Mouse (Mus musculus): ENCODE results near the gene Rad9a. TPM values are rescaled to one million over a fixed set of nuclear protein-coding genes. Genes with fewer than 3 reads are reported as not detected.
A peak's percentile ranks its signal among the peaks of the same experiment; 100 is the strongest.

The Rad9a gene
- total and polyA plus RNA-seq, 3 experiments = 21.3 to 37.9 TPM; not detected in 1

DNA sequence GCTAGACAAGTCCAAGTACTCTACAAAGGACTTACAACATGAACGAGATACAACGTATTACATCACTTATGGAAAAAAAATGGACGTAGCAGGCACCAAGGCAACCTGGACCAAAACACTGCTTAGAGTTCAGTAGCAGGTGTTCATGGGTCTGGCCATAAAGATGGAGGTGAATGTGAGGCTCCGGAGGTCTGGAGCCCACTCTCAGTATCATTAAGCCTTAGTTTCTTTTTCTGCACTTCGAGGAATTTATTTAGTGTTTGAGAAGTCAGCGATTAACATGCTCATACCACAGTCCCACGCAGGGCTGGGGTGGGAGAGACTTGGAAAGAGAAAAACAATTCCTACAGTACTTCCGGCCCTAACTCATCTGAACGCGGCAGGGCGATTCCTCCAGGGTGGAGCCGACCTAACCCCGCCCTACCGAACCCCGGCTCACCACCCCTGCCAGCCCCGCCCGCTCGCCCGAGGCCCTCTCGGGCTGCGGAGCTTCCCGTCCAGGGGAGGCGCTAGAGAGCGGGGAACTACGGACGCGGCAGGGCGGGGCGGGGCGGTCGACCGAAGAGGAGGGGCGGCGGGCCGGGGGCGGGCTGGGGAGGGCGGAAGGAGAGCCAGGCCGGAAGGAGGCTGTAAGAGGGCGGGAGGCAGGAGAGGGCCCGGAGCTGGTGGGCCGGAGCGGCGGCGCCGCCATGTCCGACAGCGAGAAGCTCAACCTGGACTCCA, 9.8 kb downstream of the Rad9a start, which contains the start of gene Ppp1ca (continued):
- 0 out of 2 replicates have a peak, but pooled peaks have one; percentile 57 for TF ChIP-seq MYC (IDR thresholded peaks at IDR 0.05; ENCODE audit: low read depth, low read length)
- TF ChIP-seq SMC3 (IDR thresholded peaks at IDR 0.05; ENCODE audit: low read depth, low read length) = 0 out of 2 replicates have a peak, but pooled peaks have one; percentile 29
- no peak for TF ChIP-seq MAFK (IDR thresholded peaks at IDR 0.05; ENCODE audit: borderline replicate concordance, low read depth, low read length)
- no peak for TF ChIP-seq USF1 (IDR thresholded peaks at IDR 0.05; ENCODE audit: low read depth, low read length)
- TF ChIP-seq CTCF (IDR thresholded peaks at IDR 0.05 in 2 of 3, conservative IDR thresholded peaks at IDR 0.05 in 1 of 3; ENCODE audit: control insufficient read depth in 1 of 3, insufficient read depth in 1 of 3, low read depth in 2 of 3, low read length in 3 of 3, poor library complexity in 1 of 3, severe bottlenecking in 1 of 3) = peak in 2 of 3 experiments; percentile 74 to 86; a peak in 5 of 6 replicates
- TF ChIP-seq POLR2A (IDR thresholded peaks at IDR 0.05; ENCODE audit: control insufficient read depth in 1 of 2, insufficient read depth in 1 of 2, low read depth in 1 of 2, low read length in 2 of 2, poor library complexity in 1 of 2) = peak; percentile 60 to 90
- no peak for TF ChIP-seq ZKSCAN1 (IDR thresholded peaks at IDR 0.05; ENCODE audit: low read depth, low read length)
- TF ChIP-seq ETS1 (IDR thresholded peaks at IDR 0.05; ENCODE audit: low read depth, low read length) = peak; percentile 40; the same call in 1 of the 2 replicates
- TF ChIP-seq CHD1 (IDR thresholded peaks at IDR 0.05; ENCODE audit: low read depth, low read length) = no peak
- TF ChIP-seq E2F4 (IDR thresholded peaks at IDR 0.05; ENCODE audit: borderline replicate concordance, low read depth, low read length) = no peak
- peak; percentile 80 for TF ChIP-seq POLR2AphosphoS2 (IDR thresholded peaks at IDR 0.05; ENCODE audit: low read length)
- no peak for TF ChIP-seq TAL1 (IDR thresholded peaks at IDR 0.05; ENCODE audit: low read length)
- peak; percentile 27; the same call in 1 of the 2 replicates for TF ChIP-seq BHLHE40 (IDR thresholded peaks at IDR 0.05; ENCODE audit: borderline replicate concordance, low read depth, low read length)
- TF ChIP-seq NRF1 (IDR thresholded peaks at IDR 0.05; ENCODE audit: insufficient read depth, low read depth, low read length, poor library complexity, severe bottlenecking) = 0 out of 2 replicates have a peak, but pooled peaks have one; percentile 24

DNA sequence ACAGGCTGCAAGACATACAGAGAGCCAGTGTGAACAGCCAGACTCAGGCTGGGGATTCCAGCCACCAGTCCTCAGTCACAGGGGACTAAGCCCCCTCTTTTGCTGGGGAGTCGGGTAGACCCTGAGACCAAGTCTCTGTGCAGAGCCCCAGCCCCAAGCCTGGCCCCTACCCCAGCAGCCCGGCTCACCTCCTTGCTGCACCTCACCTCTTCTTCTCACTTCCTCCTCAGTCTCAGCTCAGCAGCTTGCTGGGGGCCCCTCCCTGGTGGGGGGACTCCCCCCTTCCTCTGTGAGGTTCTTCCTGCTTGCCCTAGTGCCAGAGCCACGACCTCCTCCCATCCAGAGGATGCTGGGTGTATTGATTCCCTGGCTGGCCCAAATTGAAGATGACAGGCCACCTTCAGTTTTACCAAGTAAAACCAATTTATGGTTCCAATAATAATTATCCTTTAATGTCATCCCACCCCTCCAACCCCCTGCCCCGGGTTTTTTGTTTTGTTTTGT, 10.6 kb downstream of the Rad9a start, which contains the start of gene Tbc1d10c:
Gene Tbc1d10c (minus strand): TSS at position 454 of the 504 bp plus-strand sequence.
- Histone ChIP-seq H3K9ac (ENCODE audit: control insufficient read depth, low read depth, low read length, poor library complexity, severe bottlenecking) (peak within 1 kb of the TSS; percentile 99), H3K27me3 (ENCODE audit: control insufficient read depth in 1 of 2, insufficient read depth in 2 of 2, low read length in 2 of 2) (no peaks in the 10 kb centered on the region), H3K79me2 (ENCODE audit: control insufficient read depth, insufficient read depth, low read length, poor library complexity) (peaks cover 28% of the 10 kb centered on the region), H3K4me3 (ENCODE audit: control insufficient read depth in 1 of 2, insufficient read depth in 1 of 2, low read depth in 2 of 2, low read length in 2 of 2) (peak within 1 kb of the TSS; percentile 85 to 88), H3K4me1 (ENCODE audit: control insufficient read depth in 1 of 2, insufficient read depth in 2 of 2, low read length in 2 of 2) (peaks cover 6 to 20% of the 10 kb centered on the region in 2 experiments), H3K27ac (ENCODE audit: control insufficient read depth, low read depth, low read length) (peak within 1 kb of the TSS; percentile 98), H3K9me3 (replicated peaks; ENCODE audit: insufficient read depth, low read length) (no peaks in the 10 kb centered on the region), H3K36me3 (ENCODE audit: control insufficient read depth in 1 of 2, insufficient read depth in 2 of 2, low read length in 2 of 2) (peaks cover 6 to 17% of the 10 kb centered on the region in 2 experiments; a peak in 3 of 4 replicates)
- DNase-seq (ENCODE audit: low read depth, low spot score) = peak; percentile 83
- TF ChIP-seq NELFE (IDR thresholded peaks at IDR 0.05; ENCODE audit: low read depth, low read length) (peak; percentile 21; the same call in 1 of the 2 replicates), POLR2AphosphoS5 (IDR thresholded peaks at IDR 0.05; ENCODE audit: borderline replicate concordance, low read depth, low read length) (no peak), MYB (IDR thresholded peaks at IDR 0.05; ENCODE audit: low read depth, low read length) (no peak), ZMIZ1 (IDR thresholded peaks at IDR 0.05; ENCODE audit: low read depth, low read length) (no peak), GABPA (IDR thresholded peaks at IDR 0.05; ENCODE audit: low read depth, low read length) (no peak), RAD21 (IDR thresholded peaks at IDR 0.05; ENCODE audit: low read depth, low read length) (no peak), KAT2A (conservative IDR thresholded peaks at IDR 0.05; ENCODE audit: low read depth, low read length) (no peak), MXI1 (IDR thresholded peaks at IDR 0.05; ENCODE audit: low read depth, low read length) (peak; percentile 98), MAZ (IDR thresholded peaks at IDR 0.05; ENCODE audit: low read depth, low read length) (peak; percentile 98), MAX (IDR thresholded peaks at IDR 0.05; ENCODE audit: low read length) (no peak), ETS1 (IDR thresholded peaks at IDR 0.05; ENCODE audit: low read depth, low read length) (0 out of 2 replicates have a peak, but pooled peaks have one; percentile 14), E2F4 (IDR thresholded peaks at IDR 0.05; ENCODE audit: borderline replicate concordance, low read depth, low read length) (no peak), ZKSCAN1 (IDR thresholded peaks at IDR 0.05; ENCODE audit: low read depth, low read length) (no peak), MYC (IDR thresholded peaks at IDR 0.05; ENCODE audit: low read depth, low read length) (no peak), SMC3 (IDR thresholded peaks at IDR 0.05; ENCODE audit: low read depth, low read length) (no peak), TBP (IDR thresholded peaks at IDR 0.05; ENCODE audit: low read depth, low read length) (0 out of 2 replicates have a peak, but pooled peaks have one; percentile 34), BHLHE40 (IDR thresholded peaks at IDR 0.05; ENCODE audit: borderline replicate concordance, low read depth, low read length) (no peak), ELF1 (IDR thresholded peaks at IDR 0.05; ENCODE audit: low read depth, low read length) (peak; percentile 76), NRF1 (IDR thresholded peaks at IDR 0.05; ENCODE audit: insufficient read depth, low read depth, low read length, poor library complexity, severe bottlenecking) (no peak), POLR2A (IDR thresholded peaks at IDR 0.05; ENCODE audit: control insufficient read depth in 1 of 2, insufficient read depth in 1 of 2, low read depth in 1 of 2, low read length in 2 of 2, poor library complexity in 1 of 2) (peak; percentile 54 to 57; a peak in 2 of 4 replicates), SIN3A (IDR thresholded peaks at IDR 0.05; ENCODE audit: low read length) (0 out of 2 replicates have a peak, but pooled peaks have one; percentile 52), JUND (IDR thresholded peaks at IDR 0.05; ENCODE audit: low read depth, low read length) (no peak), HCFC1 (IDR thresholded peaks at IDR 0.05; ENCODE audit: low read depth, low read length) (peak; percentile 35)
